In genomic region chrX:93281756-93282155, GRCm38 (mm10) we compare ENCODE assay signal across 7 mouse cellular contexts. TPM values are rescaled to one million over a fixed set of nuclear protein-coding genes. Genes with fewer than 3 reads are reported as not detected.
DNase-seq lines count a peak whose midpoint lies in the region; ATAC-seq and TF ChIP-seq lines count a peak whose summit lies in the region.

No protein-coding gene starts in this region.

- no peaks in the 10 kb centered on the region; the same call in 1 of the 2 replicates for H3K9me3 ChIP-seq in lung, embryonic 16.5 days (ENCODE audit: control insufficient read depth, low read length)
- H3K9me3 ChIP-seq in embryonic facial prominence, embryonic 13.5 days, result no peaks in the 10 kb centered on the region
- H3K9me3 ChIP-seq in hindbrain, embryonic 15.5 days, result no peaks in the 10 kb centered on the region

- DNase-seq in lung, postnatal 14 days, result no peak
- DNase-seq in ovary, postnatal 14 days (ENCODE audit: low spot score), result no peak
- DNase-seq in cerebellum, postnatal 36 days, result no peak

- H3K4me3 ChIP-seq in lung, embryonic 16.5 days (ENCODE audit: low read length), result no peak overlapping the region
- H3K4me3 ChIP-seq in embryonic facial prominence, embryonic 13.5 days, result no peak overlapping the region
- no peak overlapping the region for H3K4me3 ChIP-seq in hindbrain, embryonic 15.5 days
- H3K4me3 ChIP-seq in myocyte, result no peak overlapping the region

- peaks cover 59% of the 10 kb centered on the region for H3K27me3 ChIP-seq in lung, embryonic 16.5 days (ENCODE audit: control insufficient read depth, insufficient read depth, low read depth, low read length)
- peaks cover 89% of the 10 kb centered on the region for H3K27me3 ChIP-seq in embryonic facial prominence, embryonic 13.5 days
- H3K27me3 ChIP-seq in hindbrain, embryonic 15.5 days, result peaks cover 59% of the 10 kb centered on the region
- peaks cover 20% of the 10 kb centered on the region for H3K27me3 ChIP-seq in myocyte (ENCODE audit: control insufficient read depth, insufficient read depth, insufficient read length)

- H3K4me2 ChIP-seq in lung, embryonic 16.5 days (ENCODE audit: low read depth, low read length), result no peak overlapping the region
- H3K4me2 ChIP-seq in embryonic facial prominence, embryonic 13.5 days, result peak overlapping the region; percentile 45
- peak overlapping the region; percentile 27; the same call in 1 of the 2 replicates for H3K4me2 ChIP-seq in hindbrain, embryonic 15.5 days
- H3K4me2 ChIP-seq in myocyte (ENCODE audit: low read depth), result peak overlapping the region; percentile 58

- no peak overlapping the region for H3ac ChIP-seq in myocyte (ENCODE audit: control insufficient read depth, insufficient read length)

- WGBS in lung, embryonic 16.5 days, result 22% methylated on average over 5 of the region's 5 CpGs
- WGBS in embryonic facial prominence, embryonic 13.5 days, result 28% methylated on average over 5 of the region's 5 CpGs
- WGBS in hindbrain, embryonic 15.5 days, result 10% methylated on average over 5 of the region's 5 CpGs

- ATAC-seq in lung, embryonic 16.5 days (ENCODE audit: low read depth), result 0 out of 2 replicates have a peak, but pooled peaks have one; percentile 5
- ATAC-seq in embryonic facial prominence, embryonic 13.5 days (ENCODE audit: insufficient number of reproducible peaks, insufficient read depth, low FRiP score, low TSS enrichment, low read depth), result no peak
- no peak for ATAC-seq in hindbrain, embryonic 15.5 days (ENCODE audit: low FRiP score, low read depth)

- no peak for TF ChIP-seq POLR2A in myocyte (IDR thresholded peaks at IDR 0.05; ENCODE audit: insufficient read length, low read depth)

- H3K79me2 ChIP-seq in myocyte (ENCODE audit: control insufficient read depth, insufficient read depth), result no peaks in the 10 kb centered on the region

- H3K4me1 ChIP-seq in lung, embryonic 16.5 days (replicated peaks; ENCODE audit: control insufficient read depth, insufficient read depth, low read length), result peaks cover 4% of the 10 kb centered on the region; the same call in 1 of the 2 replicates
- no peaks in the 10 kb centered on the region; the same call in 1 of the 2 replicates for H3K4me1 ChIP-seq in embryonic facial prominence, embryonic 13.5 days
- H3K4me1 ChIP-seq in hindbrain, embryonic 15.5 days (replicated peaks), result 0 out of 2 replicates have a peak, but pooled peaks cover 6% of the 10 kb centered on the region

- no peaks in the 10 kb centered on the region for H3K36me3 ChIP-seq in lung, embryonic 16.5 days (ENCODE audit: control insufficient read depth, insufficient read depth, low read length)
- no peaks in the 10 kb centered on the region for H3K36me3 ChIP-seq in embryonic facial prominence, embryonic 13.5 days
- no peaks in the 10 kb centered on the region for H3K36me3 ChIP-seq in hindbrain, embryonic 15.5 days
- no peaks in the 10 kb centered on the region for H3K36me3 ChIP-seq in myocyte (ENCODE audit: control insufficient read depth, insufficient read depth)

- H3K9ac ChIP-seq in lung, embryonic 16.5 days (ENCODE audit: low read length), result no peak overlapping the region
- no peak overlapping the region for H3K9ac ChIP-seq in embryonic facial prominence, embryonic 13.5 days
- no peak overlapping the region for H3K9ac ChIP-seq in hindbrain, embryonic 15.5 days

- H3K27ac ChIP-seq in lung, embryonic 16.5 days (ENCODE audit: low read length), result no peak overlapping the region
- H3K27ac ChIP-seq in embryonic facial prominence, embryonic 13.5 days, result no peak overlapping the region
- H3K27ac ChIP-seq in hindbrain, embryonic 15.5 days (replicated peaks), result no peak overlapping the region

TF ChIP-seq in myocyte, 11 proteins besides CTCF, POLR2A, EP300 and RAD21:
- TF ChIP-seq CEBPB (IDR thresholded peaks at IDR 0.05; ENCODE audit: insufficient read depth, poor library complexity, severe bottlenecking) (no peak), MYOD1 (IDR thresholded peaks at IDR 0.05; ENCODE audit: control insufficient read depth in 1 of 3, insufficient read length in 2 of 3, low read depth in 2 of 3) (no peak), POLR2AphosphoS2 (IDR thresholded peaks at IDR 0.05; ENCODE audit: insufficient read length, low read depth) (no peak), SRF (IDR thresholded peaks at IDR 0.05; ENCODE audit: control insufficient read depth, insufficient read length, low read depth) (no peak), REST (IDR thresholded peaks at IDR 0.05; ENCODE audit: insufficient read depth, insufficient read length) (no peak), TCF12 (IDR thresholded peaks at IDR 0.05; ENCODE audit: insufficient read depth, poor library complexity, severe bottlenecking) (no peak), E2F4 (IDR thresholded peaks at IDR 0.05; ENCODE audit: insufficient read depth) (no peak), USF1 (IDR thresholded peaks at IDR 0.05; ENCODE audit: low read depth) (no peak), MYOG (IDR thresholded peaks at IDR 0.05; ENCODE audit: control insufficient read depth in 1 of 3, insufficient read depth in 1 of 3, insufficient read length in 2 of 3, low read depth in 2 of 3) (no peak), TCF3 (IDR thresholded peaks at IDR 0.05; ENCODE audit: insufficient read length, low read depth) (no peak), MAX (IDR thresholded peaks at IDR 0.05; ENCODE audit: low read depth) (no peak)
TF ChIP-seq in myocyte: peak in this region for 0.

RNA-seq across cellular contexts. Expression of gene Arx, which starts 4.5 kb away (rescaled TPM):
- not detected in 2 replicates for polyA plus RNA-seq in lung, embryonic 16.5 days (2015; fragmentation: Nextera tagmentation; extraction: Ambion mirVana)
- 0.08 and 0.32 TPM in 2 replicates for polyA plus RNA-seq in embryonic facial prominence, embryonic 13.5 days (2015; fragmentation: Nextera tagmentation; extraction: Ambion mirVana)
- polyA plus RNA-seq in hindbrain, embryonic 15.5 days (2015; fragmentation: Nextera tagmentation; extraction: Ambion mirVana), result 0.84 and 2.9 TPM in 2 replicates
- 6.5 TPM for polyA plus RNA-seq in myocyte (2012; fragmentation: generic; extraction: Trizol)
